Mouse (Mus musculus): ENCODE results near the gene Pomc. TPM values are rescaled to one million over a fixed set of nuclear protein-coding genes. Genes with fewer than 3 reads are reported as not detected.

The Pomc gene
- 0.10 and 0.20 TPM in 2 replicates for polyA plus RNA-seq (2012; rRNA removed)

DNA sequence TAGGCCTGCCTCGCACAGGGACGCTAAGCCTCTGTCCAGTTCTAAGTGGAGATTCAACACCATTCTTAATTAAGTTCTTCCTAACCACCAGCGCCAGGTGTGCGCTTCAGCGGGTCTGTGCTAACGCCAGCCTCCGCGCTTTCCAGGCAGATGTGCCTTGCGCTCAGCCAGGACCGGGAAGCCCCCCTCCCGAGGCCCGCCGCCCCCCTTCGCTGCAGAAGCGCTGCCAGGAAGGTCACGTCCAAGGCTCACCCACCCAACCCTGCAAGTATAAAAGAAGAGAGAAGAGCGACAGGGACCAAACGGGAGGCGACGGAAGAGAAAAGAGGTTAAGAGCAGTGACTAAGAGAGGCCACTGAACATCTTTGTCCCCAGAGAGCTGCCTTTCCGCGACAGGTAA, at the start of gene Pomc:
Pomc (plus strand) TSS at position 301 of the 400 bp plus-strand sequence.
- 30% methylated on average over 22 of the region's 22 CpGs for WGBS
- H3K27ac ChIP-seq (ENCODE audit: insufficient read depth, low read depth, low read length), result no peak within 1 kb of the TSS

GRCm38 (mm10) chr12:3905436-3905835, 49.3 kb upstream of the Pomc start:
- TF ChIP-seq CTCF (IDR thresholded peaks at IDR 0.05; ENCODE audit: extremely low read depth, insufficient read length, insufficient replicate concordance, low read depth, low read length), result no peak
- TF ChIP-seq POLR2A (IDR thresholded peaks at IDR 0.05; ENCODE audit: low read depth, low read length), result no peak
- H3K27ac ChIP-seq (ENCODE audit: insufficient read depth, low read depth, low read length), result no peak overlapping the region
- peaks cover 64% of the 10 kb centered on the region for H3K36me3 ChIP-seq (ENCODE audit: control insufficient read depth, insufficient read depth, low read length)
- no peaks in the 10 kb centered on the region for H3K27me3 ChIP-seq (ENCODE audit: control insufficient read depth, insufficient read depth, low read length)
- WGBS, result 96% methylated on average over 9 of the region's 9 CpGs
- H3K4me3 ChIP-seq (ENCODE audit: low read depth, low read length), result no peak overlapping the region
- H3K4me1 ChIP-seq (ENCODE audit: control insufficient read depth, insufficient read depth, insufficient read length, low read length), result no peaks in the 10 kb centered on the region

More for the DNA sequence above, at the start of gene Pomc:
- Histone ChIP-seq H3K27me3 (ENCODE audit: control insufficient read depth, insufficient read depth, low read length) (peaks cover 5% of the 10 kb centered on the region; the same call in 1 of the 2 replicates), H3K4me1 (ENCODE audit: control insufficient read depth, insufficient read depth, insufficient read length, low read length) (0 out of 2 replicates have a peak, but pooled peaks cover under 1% of the 10 kb centered on the region), H3K4me3 (ENCODE audit: low read depth, low read length) (no peak within 1 kb of the TSS), H3K36me3 (ENCODE audit: control insufficient read depth, insufficient read depth, low read length) (no peaks in the 10 kb centered on the region)
- no peak for TF ChIP-seq CTCF (IDR thresholded peaks at IDR 0.05; ENCODE audit: extremely low read depth, insufficient read length, insufficient replicate concordance, low read depth, low read length)
- TF ChIP-seq POLR2A (IDR thresholded peaks at IDR 0.05; ENCODE audit: low read depth, low read length), result no peak

- Histone ChIP-seq H3K4me3 (ENCODE audit: low read depth, low read length) (no peak overlapping the region), H3K36me3 (ENCODE audit: control insufficient read depth, insufficient read depth, low read length) (peaks cover 61% of the 10 kb centered on the region), H3K27me3 (ENCODE audit: control insufficient read depth, insufficient read depth, low read length) (no peaks in the 10 kb centered on the region), H3K4me1 (ENCODE audit: control insufficient read depth, insufficient read depth, insufficient read length, low read length) (no peaks in the 10 kb centered on the region), H3K27ac (ENCODE audit: insufficient read depth, low read depth, low read length) (no peak overlapping the region)
- no peak for TF ChIP-seq POLR2A (IDR thresholded peaks at IDR 0.05; ENCODE audit: low read depth, low read length)
- no peak for TF ChIP-seq CTCF (IDR thresholded peaks at IDR 0.05; ENCODE audit: extremely low read depth, insufficient read length, insufficient replicate concordance, low read depth, low read length)
These were observed 48.4 kb upstream of the Pomc start for GRCm38 (mm10) chr12:3906308-3906707.

GRCm38 (mm10) chr12:3907008-3907407, 47.7 kb upstream of the Pomc start:
- H3K36me3 ChIP-seq (ENCODE audit: control insufficient read depth, insufficient read depth, low read length), result peaks cover 57% of the 10 kb centered on the region
- no peak overlapping the region for H3K27ac ChIP-seq (ENCODE audit: insufficient read depth, low read depth, low read length)
- WGBS, result 88% methylated on average over 4 of the region's 4 CpGs
- no peaks in the 10 kb centered on the region for H3K27me3 ChIP-seq (ENCODE audit: control insufficient read depth, insufficient read depth, low read length)
- TF ChIP-seq CTCF (IDR thresholded peaks at IDR 0.05; ENCODE audit: extremely low read depth, insufficient read length, insufficient replicate concordance, low read depth, low read length), result no peak
- TF ChIP-seq POLR2A (IDR thresholded peaks at IDR 0.05; ENCODE audit: low read depth, low read length), result no peak
- H3K4me3 ChIP-seq (ENCODE audit: low read depth, low read length), result no peak overlapping the region
- no peaks in the 10 kb centered on the region for H3K4me1 ChIP-seq (ENCODE audit: control insufficient read depth, insufficient read depth, insufficient read length, low read length)

DNA sequence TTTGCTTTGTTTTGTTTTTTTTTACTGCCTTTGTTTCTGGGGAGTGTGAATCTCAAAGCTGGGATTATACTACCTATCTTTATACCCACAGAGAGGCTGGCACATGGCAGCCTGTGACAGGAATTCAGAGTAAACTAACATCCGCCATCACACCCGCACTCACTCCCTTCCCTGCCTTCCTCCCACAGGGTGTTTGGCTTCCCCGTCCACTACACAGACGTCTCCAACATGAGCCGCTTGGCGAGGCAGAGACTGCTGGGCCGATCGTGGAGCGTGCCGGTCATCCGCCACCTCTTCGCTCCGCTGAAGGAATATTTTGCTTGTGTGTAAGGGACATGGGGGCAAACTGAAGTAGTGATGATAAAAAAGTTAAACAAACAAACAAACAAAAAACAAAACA, 47.3 kb upstream of the Pomc start:
- WGBS, result 90% methylated on average over 13 of the region's 13 CpGs
- TF ChIP-seq CTCF (IDR thresholded peaks at IDR 0.05; ENCODE audit: extremely low read depth, insufficient read length, insufficient replicate concordance, low read depth, low read length) (no peak), POLR2A (IDR thresholded peaks at IDR 0.05; ENCODE audit: low read depth, low read length) (no peak)
- peaks cover 54% of the 10 kb centered on the region for H3K36me3 ChIP-seq (ENCODE audit: control insufficient read depth, insufficient read depth, low read length)

DNA sequence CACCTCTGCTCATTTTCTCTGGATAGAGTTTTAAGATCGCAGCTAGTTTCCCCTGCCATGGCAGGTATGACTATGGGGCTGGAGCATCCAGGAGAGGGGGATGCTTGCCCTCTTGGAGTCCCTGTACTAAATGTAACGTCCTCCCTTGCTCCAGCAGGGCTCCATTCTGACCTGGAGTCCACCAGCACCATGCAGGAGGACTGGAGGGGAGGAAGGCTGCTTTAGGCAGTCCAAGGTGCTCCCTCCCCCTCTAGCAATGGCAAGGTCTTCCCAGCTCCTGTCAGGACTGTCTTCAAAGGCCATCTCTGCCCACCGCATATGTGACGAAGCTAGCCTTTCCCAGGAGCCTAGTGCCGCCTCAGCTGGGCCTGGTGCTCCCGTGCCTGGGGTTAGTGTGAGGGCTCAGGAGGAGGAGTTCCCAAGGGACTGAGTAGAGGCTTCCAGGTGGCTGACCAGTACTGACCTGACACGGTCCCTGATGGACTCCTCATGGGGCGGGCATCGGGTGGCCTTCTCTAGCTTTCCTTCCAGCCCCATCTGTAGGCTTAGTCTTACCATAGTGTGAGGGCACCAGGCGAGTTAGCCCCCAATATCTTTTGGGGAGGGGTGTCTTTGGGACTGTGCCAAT, 44.2 kb upstream of the Pomc start:
- peaks cover 44% of the 10 kb centered on the region for H3K36me3 ChIP-seq (ENCODE audit: control insufficient read depth, insufficient read depth, low read length)
- 84% methylated on average over 10 of the region's 10 CpGs for WGBS
- H3K4me1 ChIP-seq (ENCODE audit: control insufficient read depth, insufficient read depth, insufficient read length, low read length), result no peaks in the 10 kb centered on the region
- H3K27me3 ChIP-seq (ENCODE audit: control insufficient read depth, insufficient read depth, low read length), result no peaks in the 10 kb centered on the region
- no peak for TF ChIP-seq CTCF (IDR thresholded peaks at IDR 0.05; ENCODE audit: extremely low read depth, insufficient read length, insufficient replicate concordance, low read depth, low read length)
- no peak overlapping the region for H3K27ac ChIP-seq (ENCODE audit: insufficient read depth, low read depth, low read length)
- no peak overlapping the region for H3K4me3 ChIP-seq (ENCODE audit: low read depth, low read length)

More for the DNA sequence above, 47.3 kb upstream of the Pomc start:
- Histone ChIP-seq H3K4me3 (ENCODE audit: low read depth, low read length) (no peak overlapping the region), H3K27me3 (ENCODE audit: control insufficient read depth, insufficient read depth, low read length) (no peaks in the 10 kb centered on the region), H3K4me1 (ENCODE audit: control insufficient read depth, insufficient read depth, insufficient read length, low read length) (no peaks in the 10 kb centered on the region), H3K27ac (ENCODE audit: insufficient read depth, low read depth, low read length) (no peak overlapping the region)

DNA sequence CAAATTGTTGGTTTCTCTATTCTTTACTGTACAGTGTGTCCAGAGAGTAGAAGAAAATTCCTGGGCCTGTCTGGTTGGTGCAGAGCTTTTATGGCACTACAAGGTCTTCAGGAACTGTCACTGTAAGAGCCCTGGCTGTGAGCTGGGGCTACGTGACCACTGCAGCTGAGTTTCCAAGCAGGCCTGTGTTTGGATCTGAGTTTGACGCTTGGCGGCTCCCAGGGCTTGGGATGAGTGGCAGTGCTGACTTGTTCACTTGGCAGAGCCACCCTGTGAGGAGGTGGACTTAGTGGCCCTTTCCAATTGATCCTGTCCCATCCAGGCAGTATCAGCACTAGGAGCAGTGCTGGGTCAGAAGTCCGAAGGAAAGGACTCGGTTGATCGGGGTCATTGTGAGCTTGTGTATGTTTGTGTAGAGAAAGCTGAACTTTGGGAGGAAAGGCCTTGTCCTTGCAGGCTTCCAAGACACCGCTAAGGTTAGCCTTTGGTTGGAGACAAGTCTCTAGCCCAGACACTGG, 42.9 kb upstream of the Pomc start:
- Histone ChIP-seq H3K36me3 (ENCODE audit: control insufficient read depth, insufficient read depth, low read length) (peaks cover 36% of the 10 kb centered on the region), H3K4me1 (ENCODE audit: control insufficient read depth, insufficient read depth, insufficient read length, low read length) (no peaks in the 10 kb centered on the region), H3K27ac (ENCODE audit: insufficient read depth, low read depth, low read length) (no peak overlapping the region), H3K4me3 (ENCODE audit: low read depth, low read length) (no peak overlapping the region), H3K27me3 (ENCODE audit: control insufficient read depth, insufficient read depth, low read length) (no peaks in the 10 kb centered on the region)
- WGBS, result 88% methylated on average over 7 of the region's 7 CpGs
- no peak for TF ChIP-seq CTCF (IDR thresholded peaks at IDR 0.05; ENCODE audit: extremely low read depth, insufficient read length, insufficient replicate concordance, low read depth, low read length)
- no peak for TF ChIP-seq POLR2A (IDR thresholded peaks at IDR 0.05; ENCODE audit: low read depth, low read length)

Data from small intestine, adult 2 months (tissue).